Mouse (Mus musculus) liver, postnatal 0 days (tissue): ENCODE measurements around the gene Setdb2. TPM values are rescaled to one million over a fixed set of nuclear protein-coding genes. Genes with fewer than 3 reads are reported as not detected.
A peak's percentile ranks its signal among the peaks of the same experiment; 100 is the strongest.

Source experiments
- ATAC-seq: fragments of 200-750 bp; cut with Nextera tagmentation; 2 replicates; pipeline ENCODE4 v1.8.0; 2017; ENCODE audit warnings: mild to moderate bottlenecking, moderate library complexity
- DNase-seq: peaks from one replicate; pipeline ENCODE4 v3.0.0-alpha.2; 2016
- H3K27ac ChIP-seq: fragments of 300-500 bp; sonication (generic); 2 replicates; pipeline ENCODE4 v1.5.1; 2014; ENCODE audit warnings: antibody characterized with exemption, moderate library complexity, mild to moderate bottlenecking, low read depth
- H3K27me3 ChIP-seq: fragments of 300-500 bp; sonication (generic); 2 replicates; pipeline ENCODE4 v1.6.1; 2014; ENCODE audit warnings: low read length, control low read depth, mixed read lengths; ENCODE audit not compliant: insufficient read depth
- H3K36me3 ChIP-seq: fragments of 300-500 bp; sonication (generic); replicated peaks from 2 replicates; pipeline ENCODE4 v1.6.1; 2014; ENCODE audit warnings: mild to moderate bottlenecking, control low read depth, low read length, moderate library complexity, mixed read lengths; ENCODE audit not compliant: insufficient read depth
- H3K4me1 ChIP-seq: fragments of 300-500 bp; sonication (generic); 2 replicates; pipeline ENCODE4 v1.6.1; 2014; ENCODE audit warnings: antibody characterized with exemption, mild to moderate bottlenecking, control low read depth; ENCODE audit not compliant: insufficient read depth
- H3K4me2 ChIP-seq: fragments of 300-500 bp; sonication (generic); 2 replicates; pipeline ENCODE4 v1.6.1; 2014; ENCODE audit warnings: low read depth, mild to moderate bottlenecking, low read length, moderate library complexity, mixed read lengths
- H3K4me3 ChIP-seq: fragments of 300-500 bp; sonication (generic); 2 replicates; pipeline ENCODE4 v1.5.1; 2014; ENCODE audit warnings: low read depth, low read length
- H3K9ac ChIP-seq: fragments of 300-500 bp; sonication (generic); replicated peaks from 2 replicates; pipeline ENCODE4 v1.6.1; 2014; ENCODE audit warnings: mild to moderate bottlenecking, moderate library complexity
- H3K9me3 ChIP-seq: fragments of 300-500 bp; sonication (generic); 2 replicates; pipeline ENCODE4 v1.6.1; 2016; ENCODE audit warnings: mild to moderate bottlenecking, control low read depth, low read length, mixed read lengths
- CTCF ChIP-seq: sonication (generic); IDR thresholded peaks from 2 replicates; pipeline ENCODE4 v1.5.1; 2016; ENCODE audit warnings: antibody characterized with exemption, low read depth
- EP300 ChIP-seq: IDR thresholded peaks from 2 replicates; pipeline ENCODE4 v1.6.1; 2016; ENCODE audit warnings: antibody characterized with exemption, low read depth, mild to moderate bottlenecking
- WGBS: fragments of 180-500 bp; shearing (Covaris S2); extraction: QIAGEN DNeasy Blood & Tissue Kit; methylation state at CpG from one replicate; pipeline ENCODE4 v1.1.7; 2014; ENCODE audit not compliant: insufficient replicate concordance; 5-methylcytosine and 5-hydroxymethylcytosine counted together
- polyA plus RNA-seq: library from polyadenylated mRNA; unstranded; fragments of >200 nt; fragmentation: Nextera tagmentation; extraction: Ambion mirVana; gene quantifications from 2 replicates; pipeline ENCODE4 v1.2.1, GENCODE M21; 2015

Setdb2 gene
- 8.1 and 9.5 TPM in 2 replicates for polyA plus RNA-seq

GRCm38 (mm10) chr14:59440558-59441471 lies at the start of gene Setdb2, which contains the start of gene Cab39l:
Gene Setdb2, minus strand, starts transcription at chr14:59440884.
Gene Cab39l, plus strand, starts transcription at chr14:59440972.
- peak within 1 kb of the TSS; percentile 97 for H3K27ac ChIP-seq
- no peaks in the 10 kb centered on the region; the same call in 1 of the 2 replicates for H3K4me1 ChIP-seq
- H3K36me3 ChIP-seq = peaks cover 7% of the 10 kb centered on the region; the same call in 1 of the 2 replicates
- DNase-seq (peak; percentile 96), ATAC-seq (peak; percentile 92)
- no peaks in the 10 kb centered on the region for H3K9me3 ChIP-seq
- whole genome bisulfite sequencing = under 1% methylated on average over 65 of the region's 66 CpGs
- H3K27me3 ChIP-seq = no peaks in the 10 kb centered on the region
- peak within 1 kb of the TSS; percentile 87 for H3K4me2 ChIP-seq
- H3K9ac ChIP-seq = peak within 1 kb of the TSS; percentile 95
- TF ChIP-seq CTCF (peak; percentile 45), EP300 (0 out of 2 replicates have a peak, but pooled peaks have one; percentile 59)
- H3K4me3 ChIP-seq = peak within 1 kb of the TSS; percentile 85

GRCm38 (mm10) chr14:59485247-59485810 lies 44.6 kb upstream of the Setdb2 start:
- Histone ChIP-seq H3K36me3 (no peaks in the 10 kb centered on the region), H3K27ac (no peak overlapping the region), H3K9me3 (no peaks in the 10 kb centered on the region), H3K4me2 (no peak overlapping the region), H3K4me1 (no peaks in the 10 kb centered on the region), H3K9ac (no peak overlapping the region), H3K4me3 (no peak overlapping the region), H3K27me3 (no peaks in the 10 kb centered on the region)
- WGBS = 79% methylated on average over 4 of the region's 4 CpGs
- ATAC-seq = peak; percentile 45; the same call in 1 of the 2 replicates
- DNase-seq = no peak
- TF ChIP-seq EP300 = no peak
- no peak for TF ChIP-seq CTCF

GRCm38 (mm10) chr14:59478699-59479098 lies 38.0 kb upstream of the Setdb2 start:
- no peak for DNase-seq

GRCm38 (mm10) chr14:59470781-59471180 lies 30.1 kb upstream of the Setdb2 start:
- Histone ChIP-seq H3K27ac (no peak overlapping the region), H3K27me3 (no peaks in the 10 kb centered on the region), H3K4me3 (no peak overlapping the region), H3K36me3 (peaks cover 2% of the 10 kb centered on the region; the same call in 1 of the 2 replicates), H3K9ac (no peak overlapping the region), H3K4me1 (no peaks in the 10 kb centered on the region), H3K9me3 (no peaks in the 10 kb centered on the region), H3K4me2 (no peak overlapping the region)
- whole genome bisulfite sequencing = 83% methylated on average over 1 of the region's 1 CpGs
- no peak for DNase-seq
- no peak for TF ChIP-seq EP300
- no peak for TF ChIP-seq CTCF
- ATAC-seq = no peak

More at GRCm38 (mm10) chr14:59478699-59479098, 38.0 kb upstream of the Setdb2 start:
- no peak for ATAC-seq
- Histone ChIP-seq H3K4me3 (no peak overlapping the region), H3K9me3 (no peaks in the 10 kb centered on the region), H3K9ac (no peak overlapping the region), H3K4me1 (no peaks in the 10 kb centered on the region), H3K27ac (no peak overlapping the region), H3K36me3 (no peaks in the 10 kb centered on the region), H3K4me2 (no peak overlapping the region), H3K27me3 (no peaks in the 10 kb centered on the region)
- 66% methylated on average over 6 of the region's 6 CpGs for WGBS
- TF ChIP-seq CTCF = no peak
- no peak for TF ChIP-seq EP300

- H3K4me1 ChIP-seq = no peaks in the 10 kb centered on the region
- DNase-seq = no peak
- no peak overlapping the region for H3K4me2 ChIP-seq
- peaks cover 6% of the 10 kb centered on the region; the same call in 1 of the 2 replicates for H3K36me3 ChIP-seq
- H3K27me3 ChIP-seq = no peaks in the 10 kb centered on the region
- no peak for TF ChIP-seq EP300
- peak; percentile 61 for TF ChIP-seq CTCF
- WGBS = 67% methylated on average over 1 of the region's 1 CpGs
- no peak for ATAC-seq
- no peak overlapping the region for H3K4me3 ChIP-seq
- no peak overlapping the region for H3K27ac ChIP-seq
- H3K9ac ChIP-seq = no peak overlapping the region
- H3K9me3 ChIP-seq = no peaks in the 10 kb centered on the region
These were observed 27.1 kb upstream of the Setdb2 start for GRCm38 (mm10) chr14:59467798-59468197.

GRCm38 (mm10) chr14:59466503-59466902 lies 25.8 kb upstream of the Setdb2 start:
- Histone ChIP-seq H3K4me2 (no peak overlapping the region), H3K27ac (no peak overlapping the region), H3K4me1 (no peaks in the 10 kb centered on the region), H3K9ac (no peak overlapping the region), H3K36me3 (peaks cover 11% of the 10 kb centered on the region), H3K4me3 (no peak overlapping the region), H3K9me3 (no peaks in the 10 kb centered on the region), H3K27me3 (no peaks in the 10 kb centered on the region)
- ATAC-seq (no peak), DNase-seq (no peak)
- TF ChIP-seq EP300 (no peak), CTCF (no peak)
- WGBS = 92% methylated on average over 2 of the region's 2 CpGs
